Mouse (Mus musculus): Measurements from ENCODE around the gene Dennd4c.
A peak's percentile ranks its signal among the peaks of the same experiment; 100 is the strongest.
"Not testable (repeated sequence)": the region's sequence is repeated elsewhere in the genome, so short reads cannot be mapped to it uniquely, and the experiment has no call there.

Dennd4c gene

GRCm38 (mm10) chr4:86777587-86777986 is 29.2 kb downstream of the Dennd4c start:
- no peak for DNase-seq (ENCODE audit: low spot score in 2 of 2)

- DNase-seq (ENCODE audit: low spot score in 2 of 2), result no peak
These were observed 62.2 kb downstream of the Dennd4c start for GRCm38 (mm10) chr4:86810604-86811003.

GRCm38 (mm10) chr4:86814850-86815249 is 66.5 kb downstream of the Dennd4c start:
- DNase-seq (ENCODE audit: low spot score in 2 of 2), result no peak

GRCm38 (mm10) chr4:86823169-86823568 is 74.8 kb downstream of the Dennd4c start:
- DNase-seq (ENCODE audit: low spot score in 2 of 2), result peak; percentile 18 to 39

- DNase-seq (ENCODE audit: low spot score in 2 of 2), result no peak
These were observed 76.8 kb downstream of the Dennd4c start for GRCm38 (mm10) chr4:86825143-86825542.

- DNase-seq (ENCODE audit: low spot score in 2 of 2), result no peak
These were observed 83.5 kb downstream of the Dennd4c start for GRCm38 (mm10) chr4:86831896-86832295.

- not testable (repeated sequence) for DNase-seq (ENCODE audit: low spot score in 2 of 2)
These were observed 92.8 kb downstream of the Dennd4c start for GRCm38 (mm10) chr4:86841141-86841540.

- no peak for DNase-seq (ENCODE audit: low spot score in 2 of 2)
These were observed 97.0 kb downstream of the Dennd4c start for GRCm38 (mm10) chr4:86845384-86845783.

- no peak for DNase-seq (ENCODE audit: low spot score in 2 of 2)
These were observed 98.9 kb downstream of the Dennd4c start for GRCm38 (mm10) chr4:86847246-86847645.

GRCm38 (mm10) chr4:86851331-86851730 is 103.0 kb downstream of the Dennd4c start:
- DNase-seq (ENCODE audit: low spot score in 2 of 2), result no peak

GRCm38 (mm10) chr4:86852018-86852417 is 103.7 kb downstream of the Dennd4c start:
- DNase-seq (ENCODE audit: low spot score in 2 of 2), result no peak

- no peak for DNase-seq (ENCODE audit: low spot score in 2 of 2)
These were observed 104.6 kb downstream of the Dennd4c start for GRCm38 (mm10) chr4:86852813-86853590.

GRCm38 (mm10) chr4:86856304-86857112 is 108.2 kb downstream of the Dennd4c start:
- no peak for DNase-seq (ENCODE audit: low spot score in 2 of 2)

GRCm38 (mm10) chr4:86857113-86858069 is 109.0 kb downstream of the Dennd4c start, which contains the start of gene Rps6:
Gene Rps6 (minus strand): TSS chr4:86857412.
- DNase-seq (ENCODE audit: low spot score in 2 of 2), result peak; percentile 96 to 97

- DNase-seq (ENCODE audit: low spot score in 2 of 2), result peak in 1 of 2 experiments; percentile 15
These were observed 109.7 kb downstream of the Dennd4c start for GRCm38 (mm10) chr4:86858070-86858440.

GRCm38 (mm10) chr4:86864087-86864486 is 115.7 kb downstream of the Dennd4c start:
- DNase-seq (ENCODE audit: low spot score in 2 of 2), result no peak

- no peak for DNase-seq (ENCODE audit: low spot score in 2 of 2)
These were observed 123.6 kb downstream of the Dennd4c start for GRCm38 (mm10) chr4:86871988-86872387.

- no peak for DNase-seq (ENCODE audit: low spot score in 2 of 2)
These were observed 124.7 kb downstream of the Dennd4c start for GRCm38 (mm10) chr4:86873072-86873471.

- peak; percentile 67 to 71 for DNase-seq (ENCODE audit: low spot score in 2 of 2)
These were observed 125.9 kb downstream of the Dennd4c start, which contains the start of gene Acer2 for GRCm38 (mm10) chr4:86874146-86874847. Gene Acer2 (plus strand): TSS chr4:86874396.

GRCm38 (mm10) chr4:86879477-86879876 is 131.1 kb downstream of the Dennd4c start:
- no peak for DNase-seq (ENCODE audit: low spot score in 2 of 2)

GRCm38 (mm10) chr4:86881178-86881577 is 132.8 kb downstream of the Dennd4c start:
- no peak for DNase-seq (ENCODE audit: low spot score in 2 of 2)
